Mouse (Mus musculus) frontal cortex, postnatal 10 days (tissue): ENCODE data around the gene Slc6a16.
A peak's percentile ranks its signal among the peaks of the same experiment; 100 is the strongest.

ENCODE experiments used
- DNase-seq, 2 experiments: peaks; one replicate each; pipeline ENCODE4 v3.0.0; 2022; ENCODE audit warnings: low spot score in 2 of 2, mixed read lengths in 1 of 2

Gene Slc6a16

GRCm38 (mm10) chr7:45240633-45241388 is at the start of gene Slc6a16:
TSS of gene Slc6a16 (plus strand) at chr7:45241085.
- peak; percentile 55 to 61 for DNase-seq

- DNase-seq = no peak
Measured at GRCm38 (mm10) chr7:45191161-45191560, 49.7 kb upstream of the Slc6a16 start.

- no peak for DNase-seq
Measured at GRCm38 (mm10) chr7:45191803-45192363, 49.0 kb upstream of the Slc6a16 start.

GRCm38 (mm10) chr7:45192585-45193310 is 48.1 kb upstream of the Slc6a16 start:
- no peak for DNase-seq

- no peak for DNase-seq
Measured at GRCm38 (mm10) chr7:45193406-45193805, 47.5 kb upstream of the Slc6a16 start.

- no peak for DNase-seq
Measured at GRCm38 (mm10) chr7:45193871-45194785, 46.8 kb upstream of the Slc6a16 start.

- no peak for DNase-seq
Measured at GRCm38 (mm10) chr7:45195341-45196175, 45.3 kb upstream of the Slc6a16 start.

GRCm38 (mm10) chr7:45196176-45196535 is 44.7 kb upstream of the Slc6a16 start:
- DNase-seq = no peak

GRCm38 (mm10) chr7:45196994-45197393 is 43.9 kb upstream of the Slc6a16 start:
- DNase-seq = no peak

- peak; percentile 49 to 63 for DNase-seq
Measured at GRCm38 (mm10) chr7:45198435-45198834, 42.5 kb upstream of the Slc6a16 start.

GRCm38 (mm10) chr7:45198961-45199360 is 41.9 kb upstream of the Slc6a16 start:
- no peak for DNase-seq

- DNase-seq = no peak
Measured at GRCm38 (mm10) chr7:45202654-45203053, 38.2 kb upstream of the Slc6a16 start.

- DNase-seq = peak; percentile 90 to 91
Measured at GRCm38 (mm10) chr7:45204380-45205143, 36.3 kb upstream of the Slc6a16 start, which contains the start of gene Ccdc155. TSS of gene Ccdc155 (minus strand) at chr7:45204892.

GRCm38 (mm10) chr7:45208260-45208659 is 32.6 kb upstream of the Slc6a16 start:
- no peak for DNase-seq

- no peak for DNase-seq
Measured at GRCm38 (mm10) chr7:45211070-45211469, 29.8 kb upstream of the Slc6a16 start.

GRCm38 (mm10) chr7:45211851-45212251 is 29.0 kb upstream of the Slc6a16 start, which contains the start of gene Dkkl1:
TSS of gene Dkkl1 (minus strand) at chr7:45212147.
- DNase-seq = no peak

GRCm38 (mm10) chr7:45212356-45212755 is 28.5 kb upstream of the Slc6a16 start:
- DNase-seq = no peak

- no peak for DNase-seq
Measured at GRCm38 (mm10) chr7:45213708-45214107, 27.2 kb upstream of the Slc6a16 start.

- no peak for DNase-seq
Measured at GRCm38 (mm10) chr7:45215673-45216441, 25.0 kb upstream of the Slc6a16 start, which contains the start of gene Tead2. TSS of gene Tead2 (plus strand) at chr7:45215753.
